Mouse (Mus musculus) ovary, postnatal 14 days (tissue): ENCODE results near the gene Mpl.

Experiments
- DNase-seq: peaks from one replicate; pipeline ENCODE4 v3.0.0; 2022; ENCODE audit warnings: low spot score

Mpl gene

GRCm38 (mm10) chr4:118457345-118457975, at the start of gene Mpl:
Gene Mpl, minus strand, starts transcription at chr4:118457513.
- DNase-seq, result no peak

GRCm38 (mm10) chr4:118505551-118505950, 48.2 kb upstream of the Mpl start:
- DNase-seq, result no peak

GRCm38 (mm10) chr4:118500792-118501191, 43.5 kb upstream of the Mpl start:
- DNase-seq, result no peak

- DNase-seq, result no peak
Observed at GRCm38 (mm10) chr4:118500171-118500724, 42.9 kb upstream of the Mpl start.

- DNase-seq, result no peak
Observed at GRCm38 (mm10) chr4:118490461-118490860, 33.1 kb upstream of the Mpl start.

- no peak for DNase-seq
Observed at GRCm38 (mm10) chr4:118489717-118490132, 32.4 kb upstream of the Mpl start, which contains the start of gene Tie1. Gene Tie1, minus strand, starts transcription at chr4:118490061.

GRCm38 (mm10) chr4:118476773-118477530, 19.6 kb upstream of the Mpl start:
- no peak for DNase-seq

GRCm38 (mm10) chr4:118472687-118473086, 15.4 kb upstream of the Mpl start:
- no peak for DNase-seq

- no peak for DNase-seq
Observed at GRCm38 (mm10) chr4:118471281-118471680, 14.0 kb upstream of the Mpl start.

GRCm38 (mm10) chr4:118465697-118466163, 8.4 kb upstream of the Mpl start:
- DNase-seq, result no peak

- no peak for DNase-seq
Observed at GRCm38 (mm10) chr4:118464956-118465355, 7.6 kb upstream of the Mpl start.

- no peak for DNase-seq
Observed at GRCm38 (mm10) chr4:118446415-118447153, 10.7 kb downstream of the Mpl start.

GRCm38 (mm10) chr4:118445781-118446414, 11.4 kb downstream of the Mpl start:
- peak; percentile 31 for DNase-seq

GRCm38 (mm10) chr4:118445088-118445487, 12.2 kb downstream of the Mpl start:
- no peak for DNase-seq

- DNase-seq, result no peak
Observed at GRCm38 (mm10) chr4:118437829-118438253, 19.5 kb downstream of the Mpl start.

GRCm38 (mm10) chr4:118436820-118437603, 20.3 kb downstream of the Mpl start, which contains the start of gene Cdc20:
Gene Cdc20, minus strand, starts transcription at chr4:118437352.
- DNase-seq, result peak; percentile 84

- no peak for DNase-seq
Observed at GRCm38 (mm10) chr4:118432332-118432731, 25.0 kb downstream of the Mpl start.

- no peak for DNase-seq
Observed at GRCm38 (mm10) chr4:118429215-118429895, 28.0 kb downstream of the Mpl start.

GRCm38 (mm10) chr4:118428531-118429214, 28.6 kb downstream of the Mpl start:
- no peak for DNase-seq
